Mouse (Mus musculus): ENCODE results near the gene Syna. TPM values are rescaled to one million over a fixed set of nuclear protein-coding genes. Genes with fewer than 3 reads are reported as not detected.

Gene Syna
- not detected in 2 replicates for polyA plus RNA-seq (2015; fragmentation: Nextera tagmentation; extraction: Ambion mirVana)

GRCm38 (mm10) chr5:134560071-134560449 is at the start of gene Syna:
TSS of gene Syna (minus strand) at chr5:134560171.
- no peak for ATAC-seq (ENCODE audit: low read depth)
- no peak within 1 kb of the TSS for H3K27ac ChIP-seq (ENCODE audit: low read length)
- H3K36me3 ChIP-seq (ENCODE audit: control insufficient read depth, insufficient read depth): no peaks in the 10 kb centered on the region
- H3K9me3 ChIP-seq (replicated peaks; ENCODE audit: control insufficient read depth, low read length): no peaks in the 10 kb centered on the region
- H3K9ac ChIP-seq (ENCODE audit: low read depth, low read length): no peak within 1 kb of the TSS
- H3K4me1 ChIP-seq (ENCODE audit: control insufficient read depth, low read depth, low read length): peaks cover 4% of the 10 kb centered on the region; the same call in 1 of the 2 replicates
- no peak within 1 kb of the TSS for H3K4me3 ChIP-seq (ENCODE audit: low read depth, low read length)
- H3K4me2 ChIP-seq (ENCODE audit: low read depth, low read length): no peak within 1 kb of the TSS
- H3K27me3 ChIP-seq (ENCODE audit: control insufficient read depth, insufficient read depth, low read depth, low read length): no peaks in the 10 kb centered on the region
- 76% methylated on average over 7 of the region's 7 CpGs for WGBS (ENCODE audit: insufficient replicate concordance)

DNA sequence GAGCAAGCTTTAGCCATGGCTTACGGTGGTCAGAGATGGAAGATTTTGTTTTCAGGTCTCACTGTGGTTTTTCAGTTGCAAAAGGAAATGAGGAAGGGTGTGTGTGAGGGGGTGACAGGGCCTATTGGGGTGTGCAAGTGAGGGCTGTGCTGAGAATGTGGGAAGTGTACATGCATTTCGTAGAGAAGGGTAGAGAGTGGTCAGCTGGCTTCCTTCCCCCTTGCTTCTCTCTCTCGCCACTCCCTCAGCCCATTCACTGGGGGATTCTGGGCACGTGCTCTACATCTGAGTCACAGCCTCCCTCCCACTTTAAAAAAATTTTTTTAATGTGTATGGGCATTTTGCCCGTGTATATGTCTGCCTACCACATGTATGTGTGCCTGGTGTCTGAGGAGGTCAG is 47.1 kb upstream of the Syna start:
- ATAC-seq (ENCODE audit: low read depth): peak; percentile 30; the same call in 1 of the 2 replicates
- no peaks in the 10 kb centered on the region for H3K36me3 ChIP-seq (ENCODE audit: control insufficient read depth, insufficient read depth)
- 16% methylated on average over 5 of the region's 5 CpGs for WGBS (ENCODE audit: insufficient replicate concordance)
- H3K9me3 ChIP-seq (replicated peaks; ENCODE audit: control insufficient read depth, low read length): no peaks in the 10 kb centered on the region
- H3K27me3 ChIP-seq (ENCODE audit: control insufficient read depth, insufficient read depth, low read depth, low read length): no peaks in the 10 kb centered on the region
- no peak overlapping the region for H3K4me2 ChIP-seq (ENCODE audit: low read depth, low read length)
- H3K9ac ChIP-seq (ENCODE audit: low read depth, low read length): no peak overlapping the region
- no peak overlapping the region; the same call in 1 of the 2 replicates for H3K27ac ChIP-seq (ENCODE audit: low read length)
- no peaks in the 10 kb centered on the region; the same call in 1 of the 2 replicates for H3K4me1 ChIP-seq (ENCODE audit: control insufficient read depth, low read depth, low read length)
- H3K4me3 ChIP-seq (ENCODE audit: low read depth, low read length): no peak overlapping the region

DNA sequence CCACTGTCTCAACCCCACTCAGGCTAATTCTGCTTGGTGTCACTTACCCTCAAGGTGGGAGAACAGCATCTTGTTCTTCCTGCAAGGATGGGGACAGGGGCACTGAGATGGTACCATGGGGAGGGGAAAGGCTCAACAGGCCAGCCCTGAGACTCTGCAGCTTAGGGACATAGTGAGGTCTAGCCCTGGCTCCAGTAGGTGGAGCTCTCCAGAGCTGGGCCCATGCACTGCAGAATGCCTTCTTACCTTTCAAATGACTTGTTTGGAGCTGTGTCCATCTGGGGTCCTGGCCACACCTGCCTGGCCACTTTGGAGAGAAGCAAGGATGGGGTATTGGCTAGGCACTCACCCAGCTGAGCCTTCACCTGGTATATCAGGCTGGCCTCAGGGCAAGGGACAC is 46.3 kb upstream of the Syna start:
- Histone ChIP-seq H3K27ac (ENCODE audit: low read length) (peak overlapping the region; percentile 46; the same call in 1 of the 2 replicates), H3K4me2 (ENCODE audit: low read depth, low read length) (no peak overlapping the region), H3K9me3 (replicated peaks; ENCODE audit: control insufficient read depth, low read length) (no peaks in the 10 kb centered on the region), H3K9ac (ENCODE audit: low read depth, low read length) (no peak overlapping the region), H3K27me3 (ENCODE audit: control insufficient read depth, insufficient read depth, low read depth, low read length) (no peaks in the 10 kb centered on the region), H3K4me1 (ENCODE audit: control insufficient read depth, low read depth, low read length) (no peaks in the 10 kb centered on the region; the same call in 1 of the 2 replicates), H3K36me3 (ENCODE audit: control insufficient read depth, insufficient read depth) (no peaks in the 10 kb centered on the region), H3K4me3 (ENCODE audit: low read depth, low read length) (no peak overlapping the region)
- no peak for ATAC-seq (ENCODE audit: low read depth)

- H3K36me3 ChIP-seq (ENCODE audit: control insufficient read depth, insufficient read depth): no peaks in the 10 kb centered on the region
- H3K4me1 ChIP-seq (ENCODE audit: control insufficient read depth, low read depth, low read length): no peaks in the 10 kb centered on the region; the same call in 1 of the 2 replicates
- H3K9me3 ChIP-seq (replicated peaks; ENCODE audit: control insufficient read depth, low read length): no peaks in the 10 kb centered on the region
- H3K27ac ChIP-seq (ENCODE audit: low read length): no peak overlapping the region
- 64% methylated on average over 11 of the region's 11 CpGs for WGBS (ENCODE audit: insufficient replicate concordance)
- no peak for ATAC-seq (ENCODE audit: low read depth)
- H3K4me3 ChIP-seq (ENCODE audit: low read depth, low read length): no peak overlapping the region
- H3K9ac ChIP-seq (ENCODE audit: low read depth, low read length): no peak overlapping the region
- H3K27me3 ChIP-seq (ENCODE audit: control insufficient read depth, insufficient read depth, low read depth, low read length): no peaks in the 10 kb centered on the region
- H3K4me2 ChIP-seq (ENCODE audit: low read depth, low read length): no peak overlapping the region
Observed at GRCm38 (mm10) chr5:134604376-134604775, 44.4 kb upstream of the Syna start.

GRCm38 (mm10) chr5:134597711-134598110 is 37.7 kb upstream of the Syna start:
- no peak for ATAC-seq (ENCODE audit: low read depth)
- no peaks in the 10 kb centered on the region for H3K9me3 ChIP-seq (replicated peaks; ENCODE audit: control insufficient read depth, low read length)
- H3K27ac ChIP-seq (ENCODE audit: low read length): no peak overlapping the region
- peaks cover 29% of the 10 kb centered on the region for H3K36me3 ChIP-seq (ENCODE audit: control insufficient read depth, insufficient read depth)
- no peak overlapping the region for H3K9ac ChIP-seq (ENCODE audit: low read depth, low read length)
- no peaks in the 10 kb centered on the region for H3K27me3 ChIP-seq (ENCODE audit: control insufficient read depth, insufficient read depth, low read depth, low read length)
- 81% methylated on average over 10 of the region's 10 CpGs for WGBS (ENCODE audit: insufficient replicate concordance)
- no peak overlapping the region for H3K4me2 ChIP-seq (ENCODE audit: low read depth, low read length)
- H3K4me1 ChIP-seq (ENCODE audit: control insufficient read depth, low read depth, low read length): peaks cover 8% of the 10 kb centered on the region
- H3K4me3 ChIP-seq (ENCODE audit: low read depth, low read length): no peak overlapping the region

DNA sequence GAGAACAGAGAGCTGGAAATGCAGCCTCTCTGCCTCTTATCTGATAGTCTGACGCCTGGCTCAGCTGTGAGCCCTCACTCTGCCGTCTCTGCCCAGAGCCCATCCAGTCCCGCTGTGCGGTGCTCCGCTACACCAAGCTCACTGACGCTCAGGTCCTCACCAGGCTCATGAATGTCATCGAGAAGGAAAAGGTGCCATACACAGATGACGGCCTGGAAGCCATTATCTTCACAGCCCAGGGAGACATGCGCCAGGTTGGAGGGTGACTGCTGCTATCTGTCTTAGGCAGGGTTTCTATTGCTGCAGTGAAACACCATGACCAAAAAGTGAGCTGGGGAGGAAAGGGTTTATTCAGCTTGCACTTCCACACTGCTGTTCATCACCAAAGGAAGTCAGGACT is 33.1 kb upstream of the Syna start:
- Histone ChIP-seq H3K36me3 (ENCODE audit: control insufficient read depth, insufficient read depth) (peaks cover 29% of the 10 kb centered on the region), H3K4me3 (ENCODE audit: low read depth, low read length) (no peak overlapping the region), H3K27ac (ENCODE audit: low read length) (peak overlapping the region; percentile 34), H3K9me3 (replicated peaks; ENCODE audit: control insufficient read depth, low read length) (no peaks in the 10 kb centered on the region), H3K27me3 (ENCODE audit: control insufficient read depth, insufficient read depth, low read depth, low read length) (no peaks in the 10 kb centered on the region), H3K4me2 (ENCODE audit: low read depth, low read length) (0 out of 2 replicates have a peak overlapping the region, but pooled peaks have one; percentile 21), H3K9ac (ENCODE audit: low read depth, low read length) (no peak overlapping the region), H3K4me1 (ENCODE audit: control insufficient read depth, low read depth, low read length) (peaks cover 20% of the 10 kb centered on the region)
- 35% methylated on average over 9 of the region's 9 CpGs for WGBS (ENCODE audit: insufficient replicate concordance)
- peak; percentile 86 for ATAC-seq (ENCODE audit: low read depth)

DNA sequence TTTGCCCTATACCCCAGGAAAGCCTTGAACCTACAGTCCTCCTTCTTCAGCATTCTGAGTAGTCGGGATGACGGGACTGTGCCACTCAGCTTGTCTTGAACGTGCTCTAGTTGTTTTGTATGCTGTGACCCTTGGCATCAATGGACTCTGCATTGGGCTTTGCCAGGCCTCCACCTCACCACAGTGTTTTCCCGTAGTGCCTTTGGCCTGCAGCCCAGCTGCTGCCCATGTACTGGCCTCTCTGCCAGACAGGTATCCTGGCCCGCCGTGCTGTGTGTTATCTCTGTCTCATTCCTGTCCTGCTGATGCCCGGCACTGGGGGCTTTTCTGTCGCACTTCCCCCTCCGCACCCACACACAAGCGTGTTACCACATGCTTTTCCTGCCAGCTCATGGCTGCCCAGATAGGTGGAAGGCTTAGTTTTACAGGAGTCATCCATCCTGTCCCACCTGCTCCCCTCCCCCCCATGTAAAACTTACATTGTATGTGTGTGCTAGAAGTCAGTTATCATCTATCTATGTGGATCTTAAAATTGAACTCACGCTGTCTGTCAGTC is 32.1 kb upstream of the Syna start:
- Histone ChIP-seq H3K9ac (ENCODE audit: low read depth, low read length) (no peak overlapping the region), H3K27ac (ENCODE audit: low read length) (no peak overlapping the region), H3K4me3 (ENCODE audit: low read depth, low read length) (no peak overlapping the region), H3K4me1 (ENCODE audit: control insufficient read depth, low read depth, low read length) (peaks cover 20% of the 10 kb centered on the region), H3K9me3 (replicated peaks; ENCODE audit: control insufficient read depth, low read length) (no peaks in the 10 kb centered on the region), H3K4me2 (ENCODE audit: low read depth, low read length) (no peak overlapping the region), H3K36me3 (ENCODE audit: control insufficient read depth, insufficient read depth) (peaks cover 20% of the 10 kb centered on the region), H3K27me3 (ENCODE audit: control insufficient read depth, insufficient read depth, low read depth, low read length) (no peaks in the 10 kb centered on the region)
- no peak for ATAC-seq (ENCODE audit: low read depth)
- 65% methylated on average over 11 of the region's 11 CpGs for WGBS (ENCODE audit: insufficient replicate concordance)

DNA sequence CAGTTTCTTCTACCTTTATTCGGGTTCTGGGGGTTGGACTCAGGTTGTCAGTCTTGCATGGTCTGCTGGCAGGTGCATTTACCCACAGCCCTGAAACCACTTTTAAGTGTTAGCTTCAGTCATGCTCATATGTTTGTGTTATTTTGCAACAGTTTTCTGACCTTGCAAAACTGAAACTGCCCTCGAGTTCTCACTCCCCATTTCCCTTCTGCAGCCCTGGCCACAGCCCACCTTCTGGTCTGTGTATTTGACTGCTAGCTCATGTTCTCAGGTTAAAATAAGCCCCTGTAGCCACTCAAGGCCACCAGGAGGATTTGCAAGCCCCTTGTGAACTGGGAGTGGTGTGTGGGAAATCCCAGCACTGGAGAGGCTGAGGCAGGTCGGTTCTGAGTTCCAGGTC is 29.9 kb upstream of the Syna start:
- 65% methylated on average over 3 of the region's 3 CpGs for WGBS (ENCODE audit: insufficient replicate concordance)
- H3K27ac ChIP-seq (ENCODE audit: low read length): 0 out of 2 replicates have a peak overlapping the region, but pooled peaks have one; percentile 22
- no peak overlapping the region for H3K4me3 ChIP-seq (ENCODE audit: low read depth, low read length)
- no peaks in the 10 kb centered on the region for H3K27me3 ChIP-seq (ENCODE audit: control insufficient read depth, insufficient read depth, low read depth, low read length)
- no peak overlapping the region for H3K9ac ChIP-seq (ENCODE audit: low read depth, low read length)
- ATAC-seq (ENCODE audit: low read depth): no peak
- peaks cover 20% of the 10 kb centered on the region for H3K4me1 ChIP-seq (ENCODE audit: control insufficient read depth, low read depth, low read length)
- peaks cover 11% of the 10 kb centered on the region for H3K36me3 ChIP-seq (ENCODE audit: control insufficient read depth, insufficient read depth)
- no peaks in the 10 kb centered on the region for H3K9me3 ChIP-seq (replicated peaks; ENCODE audit: control insufficient read depth, low read length)
- no peak overlapping the region for H3K4me2 ChIP-seq (ENCODE audit: low read depth, low read length)

DNA sequence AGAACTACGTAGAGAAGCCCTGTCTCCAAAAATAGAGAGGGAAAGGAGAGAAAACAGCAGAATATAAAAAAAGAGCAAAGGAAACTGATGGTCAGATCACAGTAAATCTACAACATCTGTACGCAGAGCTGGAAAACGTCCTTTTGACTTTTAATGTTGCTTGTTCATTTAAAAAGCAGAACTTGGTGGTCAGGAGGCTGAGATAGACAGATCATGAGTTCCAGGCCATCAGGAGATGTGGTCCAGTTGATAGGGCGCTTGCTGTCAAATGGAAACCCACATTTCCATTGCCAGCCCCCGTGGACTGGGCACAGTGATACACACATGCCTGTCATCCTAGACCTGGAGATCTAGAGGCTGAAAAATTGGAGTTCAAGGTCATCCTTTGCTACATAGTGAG is 24.8 kb upstream of the Syna start:
- H3K4me1 ChIP-seq (ENCODE audit: control insufficient read depth, low read depth, low read length): peaks cover 18% of the 10 kb centered on the region
- WGBS (ENCODE audit: insufficient replicate concordance): 45% methylated on average over 5 of the region's 5 CpGs
- H3K9ac ChIP-seq (ENCODE audit: low read depth, low read length): no peak overlapping the region
- no peak overlapping the region for H3K27ac ChIP-seq (ENCODE audit: low read length)
- H3K4me2 ChIP-seq (ENCODE audit: low read depth, low read length): no peak overlapping the region
- no peaks in the 10 kb centered on the region for H3K27me3 ChIP-seq (ENCODE audit: control insufficient read depth, insufficient read depth, low read depth, low read length)
- no peaks in the 10 kb centered on the region for H3K9me3 ChIP-seq (replicated peaks; ENCODE audit: control insufficient read depth, low read length)
- H3K4me3 ChIP-seq (ENCODE audit: low read depth, low read length): no peak overlapping the region
- no peaks in the 10 kb centered on the region; the same call in 1 of the 2 replicates for H3K36me3 ChIP-seq (ENCODE audit: control insufficient read depth, insufficient read depth)
- ATAC-seq (ENCODE audit: low read depth): no peak

All from liver, embryonic 16.5 days (tissue).